Mouse (Mus musculus): ENCODE results near the gene Cyp4f14.
A peak's percentile ranks its signal among the peaks of the same experiment; 100 is the strongest.

Gene Cyp4f14

GRCm38 (mm10) chr17:32917131-32917530 lies at the start of gene Cyp4f14:
Gene Cyp4f14, minus strand, starts transcription at chr17:32917342.
- DNase-seq (ENCODE audit: low read depth, low spot score): no peak

GRCm38 (mm10) chr17:32965623-32966290 lies 48.6 kb upstream of the Cyp4f14 start, which contains the start of gene Zfp472:
Gene Zfp472, plus strand, starts transcription at chr17:32965814.
- peak; percentile 81 for DNase-seq (ENCODE audit: low read depth, low spot score)

- DNase-seq (ENCODE audit: low read depth, low spot score): no peak
These were observed 48.1 kb upstream of the Cyp4f14 start for GRCm38 (mm10) chr17:32965253-32965622.

- DNase-seq (ENCODE audit: low read depth, low spot score): peak; percentile 73
These were observed 34.3 kb upstream of the Cyp4f14 start for GRCm38 (mm10) chr17:32951441-32951840.

- no peak for DNase-seq (ENCODE audit: low read depth, low spot score)
These were observed 33.9 kb upstream of the Cyp4f14 start for GRCm38 (mm10) chr17:32951006-32951405.

GRCm38 (mm10) chr17:32950136-32950535 lies 33.0 kb upstream of the Cyp4f14 start:
- no peak for DNase-seq (ENCODE audit: low read depth, low spot score)

GRCm38 (mm10) chr17:32947215-32947914 lies 30.2 kb upstream of the Cyp4f14 start, which contains the start of gene Cyp4f13:
Gene Cyp4f13, minus strand, starts transcription at chr17:32947402.
- peak; percentile 62 for DNase-seq (ENCODE audit: low read depth, low spot score)

GRCm38 (mm10) chr17:32946716-32947115 lies 29.6 kb upstream of the Cyp4f14 start:
- DNase-seq (ENCODE audit: low read depth, low spot score): no peak

GRCm38 (mm10) chr17:32944402-32945035 lies 27.4 kb upstream of the Cyp4f14 start:
- no peak for DNase-seq (ENCODE audit: low read depth, low spot score)

GRCm38 (mm10) chr17:32943661-32944060 lies 26.5 kb upstream of the Cyp4f14 start:
- no peak for DNase-seq (ENCODE audit: low read depth, low spot score)

GRCm38 (mm10) chr17:32939831-32940230 lies 22.7 kb upstream of the Cyp4f14 start:
- no peak for DNase-seq (ENCODE audit: low read depth, low spot score)

GRCm38 (mm10) chr17:32927803-32928202 lies 10.7 kb upstream of the Cyp4f14 start:
- no peak for DNase-seq (ENCODE audit: low read depth, low spot score)

- peak; percentile 61 for DNase-seq (ENCODE audit: low read depth, low spot score)
These were observed 7.6 kb upstream of the Cyp4f14 start for GRCm38 (mm10) chr17:32924658-32925312.

GRCm38 (mm10) chr17:32923681-32924080 lies 6.5 kb upstream of the Cyp4f14 start:
- DNase-seq (ENCODE audit: low read depth, low spot score): no peak

- DNase-seq (ENCODE audit: low read depth, low spot score): no peak
These were observed 2.0 kb upstream of the Cyp4f14 start for GRCm38 (mm10) chr17:32919123-32919522.

GRCm38 (mm10) chr17:32916075-32916474 lies 1.1 kb downstream of the Cyp4f14 start:
- DNase-seq (ENCODE audit: low read depth, low spot score): no peak

GRCm38 (mm10) chr17:32906172-32906571 lies 11.0 kb downstream of the Cyp4f14 start:
- DNase-seq (ENCODE audit: low read depth, low spot score): no peak

- DNase-seq (ENCODE audit: low read depth, low spot score): peak; percentile 48
These were observed 11.9 kb downstream of the Cyp4f14 start for GRCm38 (mm10) chr17:32905239-32905638.

GRCm38 (mm10) chr17:32904414-32904813 lies 12.7 kb downstream of the Cyp4f14 start:
- no peak for DNase-seq (ENCODE audit: low read depth, low spot score)

GRCm38 (mm10) chr17:32901751-32902525 lies 15.2 kb downstream of the Cyp4f14 start:
- no peak for DNase-seq (ENCODE audit: low read depth, low spot score)

- no peak for DNase-seq (ENCODE audit: low read depth, low spot score)
These were observed 21.7 kb downstream of the Cyp4f14 start for GRCm38 (mm10) chr17:32895421-32895820.
